Mouse (Mus musculus) right cerebral cortex, adult 2 months (tissue): ENCODE results near the gene Agt.

Experiments used
- DNase-seq, 2 experiments: peaks; one replicate each; pipeline ENCODE4 v3.0.0; 2021 to 2022; ENCODE audit warnings: low spot score in 2 of 2

Agt gene

GRCm38 (mm10) chr8:124569593-124569992, at the start of gene Agt:
Agt (minus strand) TSS chr8:124569706.
- DNase-seq, result peak in 1 of 2 experiments; percentile 44

GRCm38 (mm10) chr8:124618252-124618651, 48.7 kb upstream of the Agt start:
- DNase-seq, result no peak

GRCm38 (mm10) chr8:124617266-124617869, 47.9 kb upstream of the Agt start:
- peak; percentile 90 to 93 for DNase-seq

- DNase-seq, result no peak
These were observed 44.8 kb upstream of the Agt start for GRCm38 (mm10) chr8:124614325-124614724.

GRCm38 (mm10) chr8:124608972-124609353, 39.5 kb upstream of the Agt start:
- no peak for DNase-seq

- no peak for DNase-seq
These were observed 38.9 kb upstream of the Agt start for GRCm38 (mm10) chr8:124608239-124608971.

GRCm38 (mm10) chr8:124604066-124604465, 34.6 kb upstream of the Agt start:
- no peak for DNase-seq

- DNase-seq, result no peak
These were observed 19.9 kb upstream of the Agt start for GRCm38 (mm10) chr8:124589393-124589792.

- no peak for DNase-seq
These were observed 17.1 kb upstream of the Agt start for GRCm38 (mm10) chr8:124586556-124586955.

GRCm38 (mm10) chr8:124585718-124586425, 16.4 kb upstream of the Agt start:
- DNase-seq, result no peak

- no peak for DNase-seq
These were observed 7.2 kb upstream of the Agt start for GRCm38 (mm10) chr8:124576751-124577150.

GRCm38 (mm10) chr8:124575811-124576210, 6.3 kb upstream of the Agt start, which contains the start of gene Capn9:
Capn9 (plus strand) TSS chr8:124576111.
- DNase-seq, result no peak

- peak; percentile 93 to 96 for DNase-seq
These were observed 4.2 kb upstream of the Agt start for GRCm38 (mm10) chr8:124573552-124574340.

- DNase-seq, result no peak
These were observed 2.9 kb upstream of the Agt start for GRCm38 (mm10) chr8:124572430-124572775.

GRCm38 (mm10) chr8:124571732-124572429, 2.4 kb upstream of the Agt start:
- DNase-seq, result no peak

- DNase-seq, result peak; percentile 31 to 62
These were observed 406 bp downstream of the Agt start for GRCm38 (mm10) chr8:124569100-124569499.

GRCm38 (mm10) chr8:124567584-124567983, 1.9 kb downstream of the Agt start:
- DNase-seq, result peak in 1 of 2 experiments; percentile 3

GRCm38 (mm10) chr8:124567126-124567525, 2.4 kb downstream of the Agt start:
- no peak for DNase-seq

GRCm38 (mm10) chr8:124557476-124557875, 12.0 kb downstream of the Agt start:
- no peak for DNase-seq

GRCm38 (mm10) chr8:124556658-124557057, 12.8 kb downstream of the Agt start:
- peak; percentile 53 to 59 for DNase-seq

- DNase-seq, result no peak
These were observed 13.3 kb downstream of the Agt start for GRCm38 (mm10) chr8:124556164-124556563.
